8 mouse cellular contexts compared by ENCODE assay signal in the genomic region with DNA sequence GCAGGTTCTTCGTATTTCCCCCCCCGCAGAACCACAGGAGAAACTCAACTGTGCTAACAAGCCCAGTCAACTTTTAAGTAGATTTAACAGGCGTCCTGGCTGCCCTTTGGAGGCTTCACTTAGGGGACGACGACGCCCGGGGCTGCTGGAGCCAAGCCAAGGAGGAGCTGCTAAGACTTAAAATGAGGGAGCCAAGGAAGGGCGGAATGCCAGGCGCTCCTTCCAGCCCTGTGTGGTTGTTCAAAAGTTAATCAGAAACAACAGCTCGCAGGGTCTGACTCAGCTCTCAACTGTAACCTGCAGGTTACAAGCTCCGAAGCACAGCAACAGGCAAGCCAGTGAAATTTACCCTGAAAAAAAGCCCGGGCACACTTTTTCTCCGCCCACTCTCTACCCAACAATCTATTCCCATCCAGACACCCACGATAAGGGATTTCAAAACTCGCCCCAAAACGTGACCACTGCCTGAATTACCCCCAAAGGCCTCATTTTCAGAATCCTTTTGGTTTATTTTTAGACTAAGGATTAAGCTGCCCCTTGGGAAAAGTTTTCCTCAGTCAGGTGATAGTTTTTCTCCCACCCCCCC. TPM values are rescaled to one million over a fixed set of nuclear protein-coding genes. Genes with fewer than 3 reads are reported as not detected.
DNase-seq lines count a peak whose midpoint lies in the region; ATAC-seq and TF ChIP-seq lines count a peak whose summit lies in the region.

No protein-coding gene starts in this region.

- no peaks in the 10 kb centered on the region for H3K9me3 ChIP-seq in forebrain, postnatal 0 days (ENCODE audit: low read length)

- DNase-seq in MEL-GATA-1-ER (ENCODE audit: extremely low read depth, low read depth) = peak; percentile 78
- DNase-seq in cerebellum, adult 8-10 months = peak; percentile 42
- peak; percentile 67 for DNase-seq in forebrain, postnatal 0 days
- peak; percentile 67 to 70 for DNase-seq in heart, postnatal 36 days
- peak in 1 of 2 experiments; percentile 27 for DNase-seq in layer of hippocampus, adult 2 months (ENCODE audit: low spot score in 2 of 2)
- DNase-seq in lung, postnatal 14 days = peak; percentile 77
- peak; percentile 65 for DNase-seq in retina, postnatal 1 day
- DNase-seq in thymus, postnatal 36 days = peak; percentile 33

- H3K9ac ChIP-seq in forebrain, postnatal 0 days = no peak overlapping the region

- under 1% methylated on average over 16 of the region's 16 CpGs for WGBS in forebrain, postnatal 0 days

- intact Hi-C loops in heart, postnatal 36 days (cut with DNase I) = no loop called here

- H3K4me2 ChIP-seq in forebrain, postnatal 0 days (ENCODE audit: low read depth) = peak overlapping the region; percentile 80

- peak overlapping the region; percentile 36; the same call in 1 of the 2 replicates for H3K27ac ChIP-seq in forebrain, postnatal 0 days (ENCODE audit: low read depth, low read length)
- peak overlapping the region; percentile 96 for H3K27ac ChIP-seq in layer of hippocampus, adult 2 months

- H3K4me1 ChIP-seq in forebrain, postnatal 0 days (ENCODE audit: insufficient read depth) = peaks cover 7% of the 10 kb centered on the region

- peak overlapping the region; percentile 78 for H3K4me3 ChIP-seq in forebrain, postnatal 0 days (ENCODE audit: low read depth, low read length)
- H3K4me3 ChIP-seq in layer of hippocampus, adult 2 months = peak overlapping the region; percentile 94

- H3K36me3 ChIP-seq in forebrain, postnatal 0 days (ENCODE audit: insufficient read depth) = no peaks in the 10 kb centered on the region

- no peaks in the 10 kb centered on the region for H3K27me3 ChIP-seq in forebrain, postnatal 0 days (ENCODE audit: insufficient read depth, low read length)

- TF ChIP-seq CTCF in forebrain, postnatal 0 days (IDR thresholded peaks at IDR 0.05; ENCODE audit: low read depth) = no peak
- TF ChIP-seq CTCF in layer of hippocampus, adult 2 months (conservative IDR thresholded peaks at IDR 0.05) = no peak

- no peak for ATAC-seq in forebrain, postnatal 0 days

RNA-seq across cellular contexts. Expression of gene Mat2b, which starts 1.5 kb away (rescaled TPM):
- 59.6 and 71.1 TPM in 2 replicates for total RNA-seq in forebrain, postnatal 0 days (2014; rRNA removed)
- 61.6 and 70.4 TPM in 2 replicates for polyA plus RNA-seq in forebrain, postnatal 0 days (2015; fragmentation: Nextera tagmentation; extraction: Ambion mirVana)
- 100 to 1,000 TPM; 107 TPM for total RNA-seq in heart, postnatal 36 days (2021)
- total RNA-seq in layer of hippocampus, adult 2 months (2021) = 100 to 1,000 TPM; 125 to 128 TPM

RNA-seq across cellular contexts. Expression of gene Hmmr, which starts 39.8 kb away (rescaled TPM):
- total RNA-seq in forebrain, postnatal 0 days (2014; rRNA removed) = 3.0 and 6.4 TPM in 2 replicates
- polyA plus RNA-seq in forebrain, postnatal 0 days (2015; fragmentation: Nextera tagmentation; extraction: Ambion mirVana) = 4.3 and 4.6 TPM in 2 replicates
- total RNA-seq in heart, postnatal 36 days (2021) = under 1 TPM; 0.44 to 0.65 TPM
- total RNA-seq in layer of hippocampus, adult 2 months (2021) = under 1 TPM; 0.20 to 0.51 TPM

RNA-seq across cellular contexts. Expression of gene Nudcd2, which starts 40.0 kb away (rescaled TPM):
- total RNA-seq in forebrain, postnatal 0 days (2014; rRNA removed) = 29.0 and 29.5 TPM in 2 replicates
- polyA plus RNA-seq in forebrain, postnatal 0 days (2015; fragmentation: Nextera tagmentation; extraction: Ambion mirVana) = 50.5 and 56.3 TPM in 2 replicates
- total RNA-seq in heart, postnatal 36 days (2021) = 10 to 100 TPM; 12.3 to 17.8 TPM
- 10 to 100 TPM; 16.1 to 25.0 TPM for total RNA-seq in layer of hippocampus, adult 2 months (2021)
